Mouse (Mus musculus): ENCODE data around the gene Cand2.

DNA sequence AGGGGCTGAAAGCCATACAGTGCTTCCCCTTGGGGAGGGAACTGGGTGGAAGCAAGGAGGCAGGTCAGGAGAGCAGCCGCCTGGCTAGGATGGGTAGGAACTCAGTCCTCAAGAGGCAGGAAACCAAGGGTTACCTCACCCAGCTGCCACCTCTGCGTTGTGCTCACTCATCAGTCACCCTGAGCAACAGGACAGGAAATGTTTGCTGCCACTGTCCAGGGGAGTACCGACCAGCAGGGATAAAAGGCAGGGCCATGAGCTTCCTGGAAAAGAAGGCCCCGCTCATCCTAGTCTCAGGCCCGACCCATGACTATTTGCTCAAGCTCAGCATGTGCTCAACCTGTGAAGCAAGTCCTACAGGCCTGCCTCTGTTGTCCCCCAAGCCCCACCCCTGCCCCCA, 14.9 kb upstream of the Cand2 start:
- no peak for TF ChIP-seq ETS1 (conservative IDR thresholded peaks at IDR 0.05; ENCODE audit: low read depth, low read length)
- TF ChIP-seq POLR2A (IDR thresholded peaks at IDR 0.05; ENCODE audit: low read depth, low read length), result no peak
- no peak for TF ChIP-seq CHD1 (IDR thresholded peaks at IDR 0.05; ENCODE audit: low read depth, low read length)
- TF ChIP-seq CTCF (conservative IDR thresholded peaks at IDR 0.05 in 1 of 2, IDR thresholded peaks at IDR 0.05 in 1 of 2; ENCODE audit: low read depth in 2 of 2, low read length in 2 of 2), result no peak
- no peak for TF ChIP-seq MXI1 (IDR thresholded peaks at IDR 0.05; ENCODE audit: low read depth, low read length)
- TF ChIP-seq TBP (conservative IDR thresholded peaks at IDR 0.05; ENCODE audit: low read depth, low read length), result no peak
- TF ChIP-seq MAX (IDR thresholded peaks at IDR 0.05; ENCODE audit: low read length), result no peak
- TF ChIP-seq USF1 (IDR thresholded peaks at IDR 0.05; ENCODE audit: low read depth, low read length), result no peak
- no peak for TF ChIP-seq NELFE (IDR thresholded peaks at IDR 0.05; ENCODE audit: low read depth, low read length)
- TF ChIP-seq UBTF (IDR thresholded peaks at IDR 0.05; ENCODE audit: low read depth, low read length), result no peak
- TF ChIP-seq MYC (IDR thresholded peaks at IDR 0.05; ENCODE audit: low read depth, low read length), result no peak

Measured in CH12.LX (cell line).